Mouse (Mus musculus) mature B cell (primary cell): ENCODE results near the gene Gpc6.
"Not testable (repeated sequence)": the region's sequence is repeated elsewhere in the genome, so short reads cannot be mapped to it uniquely, and the experiment has no call there.

ENCODE experiments used
- in situ Hi-C: fragments of 300-500 bp; cut with MboI; formaldehyde crosslinking; loops from 2 replicates; pipeline ENCODE4 v1.14.3; 2019

The Gpc6 gene

GRCm38 (mm10) chr14:117369331-117369866 is 444.3 kb downstream of the Gpc6 start:
- in situ Hi-C loops: no loop called here

- in situ Hi-C loops: no loop called here
Measured at GRCm38 (mm10) chr14:117376822-117377376, 451.8 kb downstream of the Gpc6 start.

GRCm38 (mm10) chr14:117379979-117380378 is 454.9 kb downstream of the Gpc6 start:
- in situ Hi-C loops: no loop called here

- in situ Hi-C loops: no loop called here
Measured at GRCm38 (mm10) chr14:117383188-117383587, 458.1 kb downstream of the Gpc6 start.

- in situ Hi-C loops: no loop called here
Measured at GRCm38 (mm10) chr14:117384096-117384770, 459.1 kb downstream of the Gpc6 start.

- in situ Hi-C loops: no loop called here
Measured at GRCm38 (mm10) chr14:117385731-117386270, 460.7 kb downstream of the Gpc6 start.

GRCm38 (mm10) chr14:117390794-117391320 is 465.7 kb downstream of the Gpc6 start:
- in situ Hi-C loops: no loop called here

GRCm38 (mm10) chr14:117391412-117391811 is 466.3 kb downstream of the Gpc6 start:
- in situ Hi-C loops: no loop called here

GRCm38 (mm10) chr14:117397165-117397564 is 472.1 kb downstream of the Gpc6 start:
- in situ Hi-C loops: no loop called here

- in situ Hi-C loops: no loop called here
Measured at GRCm38 (mm10) chr14:117407824-117408524, 482.9 kb downstream of the Gpc6 start.

- in situ Hi-C loops: no loop called here
Measured at GRCm38 (mm10) chr14:117408525-117408835, 483.4 kb downstream of the Gpc6 start.

- in situ Hi-C loops: no loop called here
Measured at GRCm38 (mm10) chr14:117409778-117410177, 484.7 kb downstream of the Gpc6 start.

- in situ Hi-C loops: no loop called here
Measured at GRCm38 (mm10) chr14:117410511-117410910, 485.4 kb downstream of the Gpc6 start.

GRCm38 (mm10) chr14:117415045-117415444 is 489.9 kb downstream of the Gpc6 start:
- in situ Hi-C loops: no loop called here

- in situ Hi-C loops: no loop called here
Measured at GRCm38 (mm10) chr14:117419561-117420218, 494.6 kb downstream of the Gpc6 start.

GRCm38 (mm10) chr14:117421170-117421569 is 496.1 kb downstream of the Gpc6 start:
- in situ Hi-C loops: no loop called here

- in situ Hi-C loops: no loop called here
Measured at GRCm38 (mm10) chr14:117426116-117426515, 501.0 kb downstream of the Gpc6 start.

- in situ Hi-C loops: no loop called here
Measured at GRCm38 (mm10) chr14:117427776-117428175, 502.7 kb downstream of the Gpc6 start.

- in situ Hi-C loops: no loop called here
Measured at GRCm38 (mm10) chr14:117435739-117436138, 510.6 kb downstream of the Gpc6 start.

- in situ Hi-C loops: not testable (repeated sequence)
Measured at GRCm38 (mm10) chr14:117446675-117447231, 521.6 kb downstream of the Gpc6 start.

- in situ Hi-C loops: no loop called here
Measured at GRCm38 (mm10) chr14:117451391-117451991, 526.4 kb downstream of the Gpc6 start.
